ENCODE assay signal across 28 mouse cellular contexts in genomic region chr7:86385769-86386168, GRCm38 (mm10). TPM values are rescaled to one million over a fixed set of nuclear protein-coding genes. Genes with fewer than 3 reads are reported as not detected.
A peak's percentile ranks its signal among the peaks of the same experiment; 100 is the strongest.
DNase-seq lines count a peak whose midpoint lies in the region; ATAC-seq and TF ChIP-seq lines count a peak whose summit lies in the region.
"Had no signal": no experiment of that assay in that cellular context is flagged by ENCODE, and none has a peak within 500 bp of the region (broad histone marks: within the 10 kb centered on the region; RNA-seq: fewer than 3 reads in every experiment).

No protein-coding gene starts in this region.

- no peak for TF ChIP-seq EP300 in stomach, postnatal 0 days (optimal IDR thresholded peaks at IDR 0.05)

- no peak for ATAC-seq in embryonic facial prominence, embryonic 14.5 days (ENCODE audit: low read depth)
- ATAC-seq in stomach, postnatal 0 days (ENCODE audit: low FRiP score, low TSS enrichment): no peak
- ATAC-seq: inflammation-experienced regulatory T-cells, adult 6 months; lung, postnatal 0 days; midbrain, embryonic 13.5 days had no signal

- H3K27ac ChIP-seq in embryonic facial prominence, embryonic 14.5 days (replicated peaks; ENCODE audit: low read depth, low read length): no peak overlapping the region
- H3K27ac ChIP-seq in embryonic facial prominence, embryonic 10.5 days (replicated peaks): no peak overlapping the region
- no peak overlapping the region for H3K27ac ChIP-seq in layer of hippocampus, adult 2 months
- H3K27ac ChIP-seq in stomach, postnatal 0 days (replicated peaks): no peak overlapping the region
- H3K27ac ChIP-seq: forebrain, embryonic 10.5 days; liver, embryonic 15.5 days; midbrain, embryonic 13.5 days had no signal

- no peak overlapping the region for H3K4me2 ChIP-seq in embryonic facial prominence, embryonic 14.5 days (ENCODE audit: low read depth, low read length)
- no peak overlapping the region for H3K4me2 ChIP-seq in stomach, postnatal 0 days (replicated peaks; ENCODE audit: low read depth)
- H3K4me2 ChIP-seq: liver, embryonic 15.5 days; midbrain, embryonic 13.5 days had no signal

- H3K36me3 ChIP-seq in embryonic facial prominence, embryonic 14.5 days (ENCODE audit: control insufficient read depth, insufficient read depth, low read length): no peaks in the 10 kb centered on the region
- H3K36me3 ChIP-seq in embryonic facial prominence, embryonic 10.5 days (replicated peaks): no peaks in the 10 kb centered on the region
- no peaks in the 10 kb centered on the region for H3K36me3 ChIP-seq in stomach, postnatal 0 days (ENCODE audit: control insufficient read depth, insufficient read depth, low read length)
- H3K36me3 ChIP-seq: forebrain, embryonic 10.5 days; liver, embryonic 15.5 days; midbrain, embryonic 13.5 days had no signal

- no peaks in the 10 kb centered on the region for H3K9me3 ChIP-seq in embryonic facial prominence, embryonic 14.5 days (ENCODE audit: control insufficient read depth, low read length)
- H3K9me3 ChIP-seq in embryonic facial prominence, embryonic 10.5 days: no peaks in the 10 kb centered on the region
- no peaks in the 10 kb centered on the region for H3K9me3 ChIP-seq in stomach, postnatal 0 days (ENCODE audit: control insufficient read depth, low read length)
- H3K9me3 ChIP-seq: forebrain, embryonic 10.5 days; liver, embryonic 15.5 days; midbrain, embryonic 13.5 days had no signal

- peak; percentile 63 for TF ChIP-seq CTCF in layer of hippocampus, adult 2 months (conservative IDR thresholded peaks at IDR 0.05)
- TF ChIP-seq CTCF in stomach, postnatal 0 days (IDR thresholded peaks at IDR 0.05; ENCODE audit: low read depth): peak; percentile 48

- no peaks in the 10 kb centered on the region for H3K4me1 ChIP-seq in embryonic facial prominence, embryonic 14.5 days (ENCODE audit: control insufficient read depth, insufficient read depth, low read length)
- H3K4me1 ChIP-seq in embryonic facial prominence, embryonic 10.5 days: no peaks in the 10 kb centered on the region
- no peaks in the 10 kb centered on the region for H3K4me1 ChIP-seq in stomach, postnatal 0 days (replicated peaks; ENCODE audit: control insufficient read depth, insufficient read depth)
- H3K4me1 ChIP-seq: forebrain, embryonic 10.5 days; liver, embryonic 15.5 days; midbrain, embryonic 13.5 days had no signal

- no peaks in the 10 kb centered on the region for H3K27me3 ChIP-seq in embryonic facial prominence, embryonic 14.5 days (replicated peaks; ENCODE audit: control insufficient read depth, insufficient read depth, low read length)
- no peaks in the 10 kb centered on the region for H3K27me3 ChIP-seq in embryonic facial prominence, embryonic 10.5 days (replicated peaks; ENCODE audit: low read depth, poor library complexity, severe bottlenecking)
- H3K27me3 ChIP-seq in stomach, postnatal 0 days (ENCODE audit: control insufficient read depth, insufficient read depth, low read length): no peaks in the 10 kb centered on the region
- H3K27me3 ChIP-seq: CH12.LX; liver, embryonic 15.5 days; midbrain, embryonic 13.5 days had no signal

- no peak overlapping the region for H3K4me3 ChIP-seq in embryonic facial prominence, embryonic 14.5 days (ENCODE audit: low read depth, low read length)
- H3K4me3 ChIP-seq in embryonic facial prominence, embryonic 10.5 days: no peak overlapping the region
- no peak overlapping the region for H3K4me3 ChIP-seq in layer of hippocampus, adult 2 months
- H3K4me3 ChIP-seq in stomach, postnatal 0 days (ENCODE audit: low read depth, low read length): no peak overlapping the region
- H3K4me3 ChIP-seq: forebrain, embryonic 10.5 days; liver, embryonic 15.5 days; midbrain, embryonic 13.5 days had no signal

- 65% methylated on average over 3 of the region's 3 CpGs for WGBS in embryonic facial prominence, embryonic 14.5 days
- 78% methylated on average over 3 of the region's 3 CpGs for WGBS in embryonic facial prominence, embryonic 10.5 days
- 60% methylated on average over 3 of the region's 3 CpGs for WGBS in stomach, postnatal 0 days

- no peak overlapping the region for H3K9ac ChIP-seq in embryonic facial prominence, embryonic 14.5 days (ENCODE audit: low read depth, low read length)
- no peak overlapping the region for H3K9ac ChIP-seq in stomach, postnatal 0 days (ENCODE audit: low read length)
- H3K9ac ChIP-seq: liver, embryonic 15.5 days; midbrain, embryonic 13.5 days had no signal

- peak; percentile 0 for DNase-seq in embryonic facial prominence, embryonic 14.5 days (ENCODE audit: low spot score)
- no peak for DNase-seq in embryonic facial prominence, embryonic 10.5 days (ENCODE audit: low spot score)
- no peak for DNase-seq in layer of hippocampus, adult 2 months (ENCODE audit: low spot score in 2 of 2)
- no peak for DNase-seq in layer of hippocampus, adult 9-10 months (ENCODE audit: low spot score)
- DNase-seq in WW6 (ENCODE audit: low read depth, low spot score): peak; percentile 13
- no peak for DNase-seq in stomach, postnatal 0 days (ENCODE audit: low spot score)
- no peak for DNase-seq in frontal cortex, postnatal 36 days (ENCODE audit: low spot score in 2 of 2)
- no peak for DNase-seq in cerebellum, adult 18-20 months
- DNase-seq: adrenal gland, postnatal 36 days; cerebellum, adult 8-10 months; gastrocnemius, postnatal 14 days; layer of hippocampus, postnatal 36 days; right cerebral cortex, postnatal 14 days; spleen, adult 18-20 months; thymus, postnatal 36 days had no signal

RNA-seq across cellular contexts. Expression of gene Olfr304, which starts 0.7 kb away (rescaled TPM):
- polyA plus RNA-seq in embryonic facial prominence, embryonic 14.5 days (2014; fragmentation: Nextera tagmentation; extraction: Ambion mirVana): not detected in 2 replicates
- not detected in 2 replicates for polyA plus RNA-seq in embryonic facial prominence, embryonic 10.5 days (2016; fragmentation: Nextera tagmentation; extraction: Ambion mirVana)
- total RNA-seq in layer of hippocampus, adult 2 months (2021): not detected
- polyA plus RNA-seq in stomach, postnatal 0 days (2015; fragmentation: Nextera tagmentation; extraction: Ambion mirVana): not detected in 2 replicates
- total RNA-seq: adrenal gland, postnatal 36 days; CH12.LX; gastrocnemius, postnatal 14 days; hematopoietic stem cell, adult 5-6 weeks; layer of hippocampus, postnatal 36 days; left cerebral cortex, postnatal 25 days; megakaryocyte progenitor cell, adult 5-6 weeks had no signal
- polyA plus RNA-seq: forebrain, embryonic 10.5 days; heart, embryonic 16.5 days; inflammation-experienced regulatory T-cells, adult 6 months; kidney, embryonic 16.5 days; limb, embryonic 14.5 days; liver, embryonic 15.5 days; lung, postnatal 0 days; midbrain, embryonic 13.5 days; neural tube, embryonic 14.5 days had no signal

RNA-seq across cellular contexts. Expression of gene Olfr303, which starts 11.8 kb away (rescaled TPM):
- 0.04 TPM in 1 of 2 replicates, not detected in the other for polyA plus RNA-seq in embryonic facial prominence, embryonic 14.5 days (2014; fragmentation: Nextera tagmentation; extraction: Ambion mirVana)
- not detected in 2 replicates for polyA plus RNA-seq in embryonic facial prominence, embryonic 10.5 days (2016; fragmentation: Nextera tagmentation; extraction: Ambion mirVana)
- not detected for total RNA-seq in layer of hippocampus, adult 2 months (2021)
- polyA plus RNA-seq in stomach, postnatal 0 days (2015; fragmentation: Nextera tagmentation; extraction: Ambion mirVana): not detected in 2 replicates
- total RNA-seq: adrenal gland, postnatal 36 days; CH12.LX; gastrocnemius, postnatal 14 days; hematopoietic stem cell, adult 5-6 weeks; layer of hippocampus, postnatal 36 days; left cerebral cortex, postnatal 25 days; megakaryocyte progenitor cell, adult 5-6 weeks had no signal
- polyA plus RNA-seq: forebrain, embryonic 10.5 days; heart, embryonic 16.5 days; inflammation-experienced regulatory T-cells, adult 6 months; kidney, embryonic 16.5 days; limb, embryonic 14.5 days; liver, embryonic 15.5 days; lung, postnatal 0 days; midbrain, embryonic 13.5 days; neural tube, embryonic 14.5 days had no signal

RNA-seq across cellular contexts. Expression of gene Olfr301, which starts 17.9 kb away (rescaled TPM):
- polyA plus RNA-seq in embryonic facial prominence, embryonic 14.5 days (2014; fragmentation: Nextera tagmentation; extraction: Ambion mirVana): not detected in 2 replicates
- not detected in 2 replicates for polyA plus RNA-seq in embryonic facial prominence, embryonic 10.5 days (2016; fragmentation: Nextera tagmentation; extraction: Ambion mirVana)
- not detected for total RNA-seq in layer of hippocampus, adult 2 months (2021)
- polyA plus RNA-seq in stomach, postnatal 0 days (2015; fragmentation: Nextera tagmentation; extraction: Ambion mirVana): not detected in 2 replicates
- total RNA-seq: adrenal gland, postnatal 36 days; CH12.LX; gastrocnemius, postnatal 14 days; hematopoietic stem cell, adult 5-6 weeks; layer of hippocampus, postnatal 36 days; left cerebral cortex, postnatal 25 days; megakaryocyte progenitor cell, adult 5-6 weeks had no signal
- polyA plus RNA-seq: forebrain, embryonic 10.5 days; heart, embryonic 16.5 days; inflammation-experienced regulatory T-cells, adult 6 months; kidney, embryonic 16.5 days; limb, embryonic 14.5 days; liver, embryonic 15.5 days; lung, postnatal 0 days; midbrain, embryonic 13.5 days; neural tube, embryonic 14.5 days had no signal

RNA-seq across cellular contexts. Expression of gene Olfr305, which starts 19.0 kb away (rescaled TPM):
- polyA plus RNA-seq in embryonic facial prominence, embryonic 14.5 days (2014; fragmentation: Nextera tagmentation; extraction: Ambion mirVana): not detected in 2 replicates
- polyA plus RNA-seq in embryonic facial prominence, embryonic 10.5 days (2016; fragmentation: Nextera tagmentation; extraction: Ambion mirVana): not detected in 2 replicates
- not detected for total RNA-seq in layer of hippocampus, adult 2 months (2021)
- not detected in 2 replicates for polyA plus RNA-seq in stomach, postnatal 0 days (2015; fragmentation: Nextera tagmentation; extraction: Ambion mirVana)
- total RNA-seq: adrenal gland, postnatal 36 days; CH12.LX; gastrocnemius, postnatal 14 days; hematopoietic stem cell, adult 5-6 weeks; layer of hippocampus, postnatal 36 days; left cerebral cortex, postnatal 25 days; megakaryocyte progenitor cell, adult 5-6 weeks had no signal
- polyA plus RNA-seq: forebrain, embryonic 10.5 days; heart, embryonic 16.5 days; inflammation-experienced regulatory T-cells, adult 6 months; kidney, embryonic 16.5 days; limb, embryonic 14.5 days; liver, embryonic 15.5 days; lung, postnatal 0 days; midbrain, embryonic 13.5 days; neural tube, embryonic 14.5 days had no signal

RNA-seq across cellular contexts. Expression of gene Olfr307, which starts 48.4 kb away (rescaled TPM):
- not detected in 2 replicates for polyA plus RNA-seq in embryonic facial prominence, embryonic 14.5 days (2014; fragmentation: Nextera tagmentation; extraction: Ambion mirVana)
- polyA plus RNA-seq in embryonic facial prominence, embryonic 10.5 days (2016; fragmentation: Nextera tagmentation; extraction: Ambion mirVana): not detected in 2 replicates
- not detected for total RNA-seq in layer of hippocampus, adult 2 months (2021)
- polyA plus RNA-seq in stomach, postnatal 0 days (2015; fragmentation: Nextera tagmentation; extraction: Ambion mirVana): 0.02 TPM in 1 of 2 replicates, not detected in the other
- total RNA-seq: adrenal gland, postnatal 36 days; CH12.LX; gastrocnemius, postnatal 14 days; hematopoietic stem cell, adult 5-6 weeks; layer of hippocampus, postnatal 36 days; left cerebral cortex, postnatal 25 days; megakaryocyte progenitor cell, adult 5-6 weeks had no signal
- polyA plus RNA-seq: forebrain, embryonic 10.5 days; heart, embryonic 16.5 days; kidney, embryonic 16.5 days; limb, embryonic 14.5 days; liver, embryonic 15.5 days; lung, postnatal 0 days; midbrain, embryonic 13.5 days; neural tube, embryonic 14.5 days had no signal

Comparison
In these comparisons a context has a peak if more than half of its experiments do, and no peak if none do; other contexts are left out.
1. DNase-seq: peak in embryonic facial prominence, embryonic 14.5 days (single experiment) and WW6 (single experiment); none in embryonic facial prominence, embryonic 10.5 days (single experiment), layer of hippocampus, adult 2 months (0 of 2), layer of hippocampus, adult 9-10 months (single experiment), stomach, postnatal 0 days (single experiment), frontal cortex, postnatal 36 days (0 of 2) and cerebellum, adult 18-20 months (0 of 2).